Mouse (Mus musculus) ovary, postnatal 10 days (tissue): ENCODE results near the gene Gfral.

Source experiments
- DNase-seq: peaks from one replicate; pipeline ENCODE4 v3.0.0; 2022; ENCODE audit warnings: low spot score

Gene Gfral

GRCm38 (mm10) chr9:76213557-76213956, at the start of gene Gfral:
Gene Gfral, minus strand, starts transcription at chr9:76213657.
- no peak for DNase-seq

GRCm38 (mm10) chr9:76257731-76258130, 44.3 kb upstream of the Gfral start:
- DNase-seq: no peak

DNA sequence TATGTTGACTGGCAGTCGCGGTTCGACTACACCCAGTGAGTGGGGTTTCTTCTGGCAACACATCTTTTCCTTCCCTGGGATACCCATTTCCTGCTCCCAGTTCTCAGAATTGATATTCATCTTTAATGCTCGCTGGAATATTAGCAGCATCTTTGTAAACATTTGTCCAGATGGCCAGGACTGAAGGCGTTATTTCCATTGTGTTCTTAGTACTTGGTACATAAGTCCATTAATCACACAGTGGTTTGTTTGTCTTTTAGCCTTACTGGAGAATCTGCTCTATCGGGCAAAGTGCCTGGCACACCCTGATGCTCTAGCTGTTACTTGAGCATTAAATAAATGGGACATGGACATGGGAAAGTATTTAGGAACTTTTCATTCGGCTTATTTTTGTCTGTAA, 39.1 kb upstream of the Gfral start:
- no peak for DNase-seq

DNA sequence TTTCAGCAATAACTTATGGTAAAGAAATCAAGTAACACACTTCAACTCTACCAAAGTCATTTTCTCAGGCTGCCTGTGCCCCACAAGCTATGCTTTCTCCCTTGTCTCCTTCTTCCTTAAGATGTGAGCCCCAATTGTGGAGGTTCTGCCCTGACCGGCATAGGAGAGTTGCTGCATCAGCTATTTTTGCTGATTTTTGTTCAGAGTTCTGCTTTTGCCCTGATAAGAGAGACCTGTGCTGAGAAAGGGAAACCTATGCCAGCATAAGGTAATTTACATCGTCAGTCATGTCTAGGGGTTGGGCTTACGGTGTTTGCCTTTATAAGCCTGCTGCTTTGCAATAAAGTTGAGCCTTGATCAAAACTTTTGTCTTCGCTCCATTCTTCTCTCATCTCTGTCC, 38.7 kb upstream of the Gfral start:
- no peak for DNase-seq

DNA sequence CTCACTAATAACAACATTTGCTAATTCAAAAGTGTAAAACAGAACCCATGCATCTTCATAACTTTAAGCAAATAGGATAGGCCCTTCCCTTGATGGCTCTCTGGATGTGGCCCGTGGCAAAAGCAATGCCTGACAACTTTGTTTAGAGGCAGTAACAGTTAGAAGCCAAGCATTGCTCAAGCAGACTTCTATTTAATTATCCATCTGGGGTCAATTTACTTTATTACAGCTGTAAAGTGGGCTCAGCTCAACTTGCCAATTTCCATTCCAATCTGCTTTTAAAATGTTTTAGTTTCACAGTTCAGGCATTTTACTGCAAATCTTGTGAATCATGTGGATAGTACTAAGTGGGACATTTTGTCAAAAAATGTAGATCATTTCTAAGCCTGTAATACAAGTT, 28.9 kb upstream of the Gfral start:
- DNase-seq: no peak

GRCm38 (mm10) chr9:76237946-76238345, 24.5 kb upstream of the Gfral start:
- DNase-seq: no peak

GRCm38 (mm10) chr9:76237243-76237642, 23.8 kb upstream of the Gfral start:
- DNase-seq: no peak

DNA sequence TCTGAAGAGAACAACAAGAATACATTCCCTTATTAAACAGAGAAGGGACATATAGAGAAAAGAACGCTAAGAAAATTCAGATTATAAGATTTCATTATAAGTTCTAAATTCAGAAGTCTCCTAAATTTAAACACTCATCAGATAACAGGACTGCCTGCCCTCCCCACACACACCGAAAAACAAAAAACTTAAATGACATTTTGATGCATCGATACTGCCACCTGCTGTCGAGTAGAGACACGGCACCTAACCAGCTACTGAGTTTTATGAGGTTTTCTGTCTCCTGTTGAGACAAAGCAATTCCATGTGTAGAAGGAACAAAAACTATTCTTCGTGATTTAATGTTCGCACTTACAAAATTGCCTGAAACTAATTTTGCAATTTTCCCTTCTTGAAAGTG, 23.2 kb upstream of the Gfral start:
- peak; percentile 6 for DNase-seq

GRCm38 (mm10) chr9:76235945-76236503, 22.6 kb upstream of the Gfral start:
- DNase-seq: no peak

- no peak for DNase-seq
These were observed 21.4 kb upstream of the Gfral start for GRCm38 (mm10) chr9:76234899-76235298.

- no peak for DNase-seq
These were observed 16.9 kb upstream of the Gfral start for GRCm38 (mm10) chr9:76230400-76230799.

DNA sequence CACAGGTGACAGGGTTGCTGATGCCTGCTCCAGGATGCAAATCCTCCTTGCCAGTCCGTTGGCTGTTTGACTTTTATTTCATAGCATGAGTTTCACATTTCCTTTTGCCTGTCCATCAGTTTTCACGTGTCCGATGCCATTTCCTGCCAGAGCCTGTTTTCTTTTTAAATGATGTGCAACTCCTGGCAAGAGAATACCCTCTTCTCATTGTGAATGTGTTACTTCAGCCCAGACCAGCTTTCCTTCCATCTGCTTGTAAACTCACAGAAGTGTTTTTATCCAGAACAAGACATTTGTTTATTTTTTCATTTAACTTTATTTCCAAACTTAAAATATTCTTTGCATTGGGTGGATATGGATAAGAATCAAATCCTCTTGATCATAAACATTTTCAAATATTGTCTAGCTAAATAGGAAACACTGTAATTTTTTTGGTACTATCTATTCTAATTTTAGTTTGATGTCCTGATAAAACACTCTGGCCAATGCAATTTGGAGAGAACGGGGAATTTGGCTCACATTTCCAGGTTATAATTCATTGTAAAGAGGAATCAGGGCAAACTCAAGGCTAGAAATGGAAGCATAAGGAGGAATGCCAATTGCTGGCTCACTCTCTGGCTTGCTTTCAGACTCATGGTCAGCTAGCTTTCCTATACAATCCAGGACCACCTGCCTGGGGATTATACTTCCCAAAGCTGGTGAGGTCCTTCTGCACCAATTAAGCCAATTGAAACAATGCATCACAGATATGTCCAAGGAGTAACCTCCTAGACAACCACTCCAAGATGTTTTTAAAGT, 3.9 kb upstream of the Gfral start:
- no peak for DNase-seq

DNA sequence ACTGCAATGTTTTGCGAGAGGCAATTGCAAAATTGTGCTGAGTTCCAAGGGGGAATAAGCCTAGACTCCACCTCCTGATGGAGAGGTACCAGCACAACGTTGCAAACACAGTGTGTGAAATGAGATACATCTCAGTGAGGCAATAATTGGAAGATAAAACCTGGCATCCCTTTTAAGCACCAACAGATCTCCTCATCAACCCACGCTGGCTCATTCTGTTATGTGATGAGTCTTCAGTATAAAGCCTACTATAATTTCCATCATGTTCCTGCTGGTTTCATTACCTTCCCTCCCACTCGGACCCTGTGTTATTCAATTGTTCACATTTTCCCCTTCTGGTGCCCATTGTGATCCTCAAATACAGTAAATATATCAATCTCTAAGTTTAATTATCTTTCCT, 1.2 kb upstream of the Gfral start:
- DNase-seq: no peak

- DNase-seq: no peak
These were observed 16.5 kb downstream of the Gfral start for GRCm38 (mm10) chr9:76196917-76197316.

- DNase-seq: no peak
These were observed 34.2 kb downstream of the Gfral start for GRCm38 (mm10) chr9:76179221-76179620.

DNA sequence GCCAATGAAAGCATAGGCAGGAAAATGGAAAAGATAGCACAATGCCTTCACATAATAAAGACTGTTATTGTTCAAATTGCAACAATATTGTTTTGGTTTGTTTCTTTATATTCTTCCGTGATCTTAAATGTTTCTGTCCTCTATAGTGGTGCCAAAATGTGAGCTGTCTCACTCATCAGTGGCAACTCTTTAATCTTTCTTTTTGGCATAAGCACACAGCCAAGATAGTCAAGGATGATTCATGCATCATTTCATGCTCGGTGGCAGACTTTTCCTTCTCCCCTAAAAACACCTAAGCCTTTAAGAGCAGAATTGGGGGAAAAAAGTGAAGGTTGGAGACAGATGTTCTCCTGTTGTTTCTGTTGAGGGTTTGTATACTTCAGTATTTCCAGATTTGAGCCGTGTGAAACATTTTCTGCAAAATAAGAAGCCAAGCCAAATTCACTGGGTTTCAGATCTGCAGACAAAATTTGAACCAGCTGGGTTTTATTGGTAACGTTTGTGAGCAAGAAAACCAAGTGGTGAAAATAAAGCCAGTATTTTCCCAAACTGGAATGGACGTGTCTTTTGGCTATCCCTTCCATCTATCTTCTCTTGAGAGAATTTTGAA, 40.7 kb downstream of the Gfral start:
- no peak for DNase-seq

- no peak for DNase-seq
These were observed 45.1 kb downstream of the Gfral start for GRCm38 (mm10) chr9:76168355-76168754.

DNA sequence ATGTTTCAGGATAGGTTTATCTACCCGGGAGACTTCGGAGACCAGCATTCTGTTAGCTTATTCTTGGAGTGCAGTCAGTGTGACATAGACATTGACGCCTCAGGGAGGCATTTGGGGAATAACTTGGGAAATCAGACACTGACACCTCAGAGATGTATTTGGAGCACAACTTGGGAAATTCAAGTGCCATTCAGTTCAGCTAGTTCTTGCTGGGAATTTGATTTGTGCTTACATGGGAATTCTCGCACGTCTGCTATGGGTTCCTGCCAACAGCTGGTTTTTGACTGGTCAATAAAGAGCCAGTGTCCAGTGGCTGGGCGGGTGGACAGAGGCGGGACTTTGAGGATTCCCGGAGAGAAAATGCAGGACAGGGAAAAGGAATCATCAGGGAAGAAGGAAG, 51.0 kb downstream of the Gfral start:
- no peak for DNase-seq

DNA sequence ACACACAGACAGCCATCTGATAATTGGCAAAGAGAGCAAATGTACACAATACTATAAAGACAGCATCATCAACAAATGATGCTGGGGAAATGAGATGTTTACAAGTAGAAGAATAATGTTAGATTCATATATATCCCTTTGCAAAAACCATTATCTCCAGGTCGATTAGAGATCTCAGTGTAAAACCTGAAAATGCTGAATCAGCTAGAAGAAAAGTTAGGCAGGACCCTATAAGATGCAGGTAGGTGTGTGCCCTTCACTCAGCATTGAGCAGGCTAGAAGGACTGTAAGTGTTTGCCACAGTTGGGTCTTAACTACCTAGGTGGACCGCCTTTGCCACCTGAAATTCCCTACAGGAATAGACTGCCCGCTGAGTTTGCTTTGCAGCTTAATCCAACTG, 67.9 kb downstream of the Gfral start:
- no peak for DNase-seq

DNA sequence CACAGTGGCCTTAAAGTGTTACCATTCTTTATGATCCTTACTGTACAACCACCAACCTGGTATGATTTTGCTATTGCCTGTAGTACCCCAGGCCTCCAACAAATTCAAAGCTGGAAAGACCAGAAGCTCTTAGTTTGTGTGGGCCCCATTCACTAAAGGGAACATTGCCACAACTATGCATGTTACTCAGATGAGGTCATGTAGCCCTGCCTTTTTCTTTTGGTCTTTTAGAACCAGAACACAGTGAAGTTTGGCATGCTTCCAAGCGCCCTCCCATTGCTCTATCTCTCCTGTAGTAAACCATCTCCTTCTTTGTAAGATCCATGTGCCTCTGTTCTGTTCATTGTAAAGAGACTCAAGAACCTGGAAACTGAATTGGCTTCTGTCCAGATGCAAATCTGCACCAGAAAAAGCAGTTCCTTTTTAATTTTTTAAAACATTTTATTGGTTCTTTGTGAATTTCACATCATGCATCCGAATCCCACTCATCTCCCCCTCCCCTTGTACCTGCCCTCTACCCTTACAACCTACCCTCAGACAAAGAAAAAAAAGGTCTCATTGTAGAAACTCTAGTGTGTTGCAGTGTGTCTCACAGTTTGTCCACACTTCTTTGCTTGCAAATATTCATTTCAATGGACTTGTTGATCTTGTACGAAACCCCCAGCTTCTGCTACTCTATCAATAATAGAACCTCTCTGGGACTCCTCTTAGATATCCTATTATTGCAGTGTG, 74.9 kb downstream of the Gfral start:
- DNase-seq: no peak

- DNase-seq: no peak
These were observed 79.4 kb downstream of the Gfral start for GRCm38 (mm10) chr9:76134042-76134441.

DNA sequence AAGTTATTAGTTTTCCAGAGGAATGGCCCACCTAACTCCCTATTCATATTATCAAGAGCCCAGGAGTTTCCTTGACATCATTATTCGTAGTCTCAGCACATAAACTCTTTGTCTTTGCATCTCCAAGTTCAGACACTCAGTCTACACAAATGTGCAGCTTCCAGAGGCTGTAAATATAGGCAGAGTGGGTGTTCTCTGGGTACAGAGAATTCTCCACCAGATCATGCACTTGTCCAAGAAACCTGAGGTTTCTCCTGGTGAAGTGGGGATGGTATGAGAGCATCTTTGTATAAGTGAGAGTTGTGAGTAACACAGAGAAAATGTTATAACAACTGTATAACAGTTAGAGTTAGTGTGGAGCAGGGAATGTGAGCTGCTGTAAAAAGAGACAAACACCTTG, 84.1 kb downstream of the Gfral start:
- DNase-seq: no peak

DNA sequence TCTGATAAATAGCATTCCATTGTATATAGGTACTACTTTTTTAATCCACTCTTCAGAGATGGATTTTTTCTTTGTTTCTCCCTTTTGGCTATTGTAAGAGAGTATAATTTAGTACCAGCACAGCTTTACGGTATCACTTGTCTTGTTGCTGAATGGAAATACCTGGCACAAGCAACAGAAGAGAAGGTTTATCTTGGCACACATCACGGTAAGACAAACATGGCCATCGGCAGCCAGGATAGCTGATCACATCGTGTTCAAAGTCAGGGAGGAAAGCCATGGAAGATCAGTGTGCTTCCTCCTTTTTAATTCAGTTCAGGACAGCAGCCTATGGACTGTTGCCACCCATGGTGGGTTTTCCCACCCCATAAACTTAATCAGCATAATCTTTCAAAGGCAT, 89.2 kb downstream of the Gfral start:
- DNase-seq: no peak
